Mouse (Mus musculus) testis, adult 2 months (tissue): ENCODE data around the gene Grm1. TPM values are rescaled to one million over a fixed set of nuclear protein-coding genes. Genes with fewer than 3 reads are reported as not detected.

Source experiments
- H3K27ac ChIP-seq: fragments of 200-500 bp; 2 replicates; pipeline ENCODE4 v1.5.1; 2012; ENCODE audit warnings: low read depth, low read length; ENCODE audit not compliant: control insufficient read depth, insufficient read depth
- H3K27me3 ChIP-seq: fragments of 200-500 bp; 2 replicates; pipeline ENCODE4 v1.6.1; 2012; ENCODE audit warnings: mild to moderate bottlenecking, low read length, moderate library complexity; ENCODE audit not compliant: control insufficient read depth, insufficient read depth
- H3K36me3 ChIP-seq: fragments of 200-500 bp; 2 replicates; pipeline ENCODE4 v1.6.1; 2012; ENCODE audit warnings: mild to moderate bottlenecking, low read length; ENCODE audit not compliant: control insufficient read depth, insufficient read depth
- H3K4me1 ChIP-seq: fragments of 200-500 bp; 2 replicates; pipeline ENCODE4 v1.6.1; 2012; ENCODE audit warnings: low read length; ENCODE audit not compliant: control insufficient read depth, insufficient read depth
- H3K4me3 ChIP-seq: fragments of 200-500 bp; 2 replicates; pipeline ENCODE4 v1.5.1; 2012; ENCODE audit warnings: low read depth, mild to moderate bottlenecking, low read length, moderate library complexity, mixed read lengths; ENCODE audit not compliant: control insufficient read depth
- CTCF ChIP-seq: fragments of 200-500 bp; IDR thresholded peaks from 2 replicates; pipeline ENCODE4 v1.5.1; 2012; ENCODE audit warnings: low read depth, mild to moderate bottlenecking, inconsistent platforms, low read length, moderate library complexity; ENCODE audit not compliant: control insufficient read depth, insufficient read depth, insufficient replicate concordance
- POLR2A ChIP-seq: fragments of 200-500 bp; IDR thresholded peaks from 2 replicates; pipeline ENCODE4 v1.6.1; 2012; ENCODE audit warnings: low read depth, mild to moderate bottlenecking, inconsistent platforms, low read length, moderate library complexity; ENCODE audit not compliant: control insufficient read depth
- polyA plus RNA-seq: library from polyadenylated mRNA; depleted of rRNA; stranded (reverse); fragments of >200 nt; gene quantifications from 2 replicates; pipeline ENCODE4 v1.2.3, GENCODE M21; 2012

The Grm1 gene
- polyA plus RNA-seq, 1 experiment = 14.4 TPM

DNA sequence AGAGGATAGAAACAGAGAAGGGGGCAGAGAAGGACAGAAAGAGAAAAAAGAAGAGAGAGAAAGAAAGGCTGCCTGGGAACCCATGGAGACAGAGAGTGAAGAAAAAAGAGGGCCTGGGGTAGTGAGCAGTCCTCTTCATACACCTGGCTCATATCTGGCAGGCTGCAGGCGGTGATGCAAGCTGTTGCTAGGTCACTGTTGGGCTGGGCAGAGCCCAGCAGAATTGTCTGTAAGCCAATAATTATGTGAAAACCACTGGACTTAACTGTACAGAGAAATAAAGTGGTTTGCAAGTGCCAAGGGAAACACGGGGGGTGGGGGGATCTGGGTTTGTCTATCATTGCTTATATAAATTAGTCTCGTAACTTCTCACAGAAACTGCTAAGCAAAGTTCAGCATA is 297.0 kb downstream of the Grm1 start:
- no peak overlapping the region for H3K4me3 ChIP-seq
- no peak overlapping the region for H3K27ac ChIP-seq
- no peaks in the 10 kb centered on the region for H3K4me1 ChIP-seq
- H3K36me3 ChIP-seq = no peaks in the 10 kb centered on the region
- no peak for TF ChIP-seq CTCF
- TF ChIP-seq POLR2A = no peak
- H3K27me3 ChIP-seq = no peaks in the 10 kb centered on the region

DNA sequence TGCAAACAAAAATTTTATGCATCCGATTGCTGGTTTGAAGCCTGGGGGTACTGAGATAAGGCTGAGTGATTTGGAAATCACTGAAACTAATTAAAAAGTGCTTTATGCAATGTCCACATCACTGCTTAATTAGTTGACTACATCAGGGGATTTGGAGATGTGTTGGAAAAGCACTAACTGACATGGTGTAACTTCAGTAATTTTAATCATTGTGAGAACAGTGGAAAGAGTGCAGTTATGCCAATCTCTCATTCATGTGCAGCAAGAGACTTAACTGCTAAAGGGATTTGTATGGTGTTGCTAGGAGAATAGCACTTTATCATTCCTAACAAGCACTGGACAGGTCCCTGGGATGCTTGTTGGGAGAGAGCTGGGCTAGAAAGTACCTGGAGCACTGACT is 307.3 kb downstream of the Grm1 start:
- no peaks in the 10 kb centered on the region for H3K27me3 ChIP-seq
- H3K27ac ChIP-seq = no peak overlapping the region
- H3K36me3 ChIP-seq = no peaks in the 10 kb centered on the region
- H3K4me3 ChIP-seq = no peak overlapping the region
- TF ChIP-seq CTCF (no peak), POLR2A (no peak)
- no peaks in the 10 kb centered on the region for H3K4me1 ChIP-seq

DNA sequence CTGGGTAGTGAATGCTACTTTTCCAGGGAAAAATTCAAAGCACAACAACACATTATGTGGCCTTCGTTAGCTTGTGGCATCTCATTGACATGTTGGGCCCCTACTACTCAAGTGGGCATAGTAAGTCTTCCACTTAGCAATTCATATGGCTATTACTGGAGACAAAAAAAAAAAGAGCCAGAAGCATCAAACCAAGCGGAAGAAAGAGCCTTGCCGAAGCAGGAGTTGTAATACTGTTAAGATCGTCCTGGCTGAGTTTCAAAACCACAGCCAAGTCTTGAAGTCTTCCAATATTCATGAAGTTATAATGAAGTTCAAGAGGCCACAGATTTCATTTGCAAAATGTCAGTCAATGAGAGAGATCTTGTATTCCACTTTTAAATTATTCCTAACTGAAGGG is 319.1 kb downstream of the Grm1 start:
- TF ChIP-seq POLR2A = no peak
- no peak for TF ChIP-seq CTCF
- Histone ChIP-seq H3K4me3 (no peak overlapping the region), H3K36me3 (no peaks in the 10 kb centered on the region), H3K27me3 (no peaks in the 10 kb centered on the region), H3K4me1 (no peaks in the 10 kb centered on the region), H3K27ac (no peak overlapping the region)

DNA sequence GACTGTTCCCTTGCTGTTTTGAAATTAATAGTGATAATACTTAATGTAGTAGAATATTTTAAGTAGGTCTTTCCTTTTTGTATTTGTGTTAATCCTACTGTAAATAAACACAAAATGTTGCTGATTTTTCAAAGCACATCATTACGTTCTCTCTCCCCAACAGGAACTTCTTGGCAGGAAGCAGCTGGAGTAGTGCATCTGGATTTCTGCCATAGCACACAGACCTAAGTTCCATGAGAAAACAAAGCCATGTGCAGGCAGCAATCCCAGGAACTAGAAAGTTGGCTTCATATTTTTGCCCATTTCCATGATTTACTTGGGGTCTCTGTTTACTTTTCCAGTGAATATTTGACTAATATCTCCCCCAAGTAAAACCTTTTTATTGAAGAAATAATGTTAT is 320.9 kb downstream of the Grm1 start:
- Histone ChIP-seq H3K4me1 (no peaks in the 10 kb centered on the region), H3K27ac (no peak overlapping the region), H3K4me3 (no peak overlapping the region), H3K27me3 (no peaks in the 10 kb centered on the region), H3K36me3 (no peaks in the 10 kb centered on the region)
- TF ChIP-seq POLR2A (no peak), CTCF (no peak)

DNA sequence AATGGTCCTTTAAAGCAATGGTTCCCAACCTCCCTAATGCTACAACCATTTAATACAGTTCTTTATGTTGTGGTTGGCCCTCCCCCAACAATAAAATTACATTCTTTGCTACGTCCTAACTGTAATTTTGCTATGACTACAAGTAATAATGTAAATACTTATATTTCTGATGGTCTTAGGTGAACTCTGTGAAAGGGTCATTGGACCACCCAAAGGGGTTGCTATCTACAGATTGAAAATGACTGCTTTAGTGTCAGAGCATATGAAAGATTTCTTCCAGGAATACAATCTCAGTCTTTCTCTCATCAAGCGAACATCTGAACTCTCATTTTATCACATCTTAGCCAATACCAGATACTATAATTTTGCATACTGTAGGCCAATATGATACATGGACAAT is 321.4 kb downstream of the Grm1 start:
- TF ChIP-seq CTCF (no peak), POLR2A (no peak)
- H3K4me3 ChIP-seq = no peak overlapping the region
- H3K27me3 ChIP-seq = no peaks in the 10 kb centered on the region
- no peak overlapping the region for H3K27ac ChIP-seq
- no peaks in the 10 kb centered on the region for H3K36me3 ChIP-seq
- H3K4me1 ChIP-seq = no peaks in the 10 kb centered on the region

DNA sequence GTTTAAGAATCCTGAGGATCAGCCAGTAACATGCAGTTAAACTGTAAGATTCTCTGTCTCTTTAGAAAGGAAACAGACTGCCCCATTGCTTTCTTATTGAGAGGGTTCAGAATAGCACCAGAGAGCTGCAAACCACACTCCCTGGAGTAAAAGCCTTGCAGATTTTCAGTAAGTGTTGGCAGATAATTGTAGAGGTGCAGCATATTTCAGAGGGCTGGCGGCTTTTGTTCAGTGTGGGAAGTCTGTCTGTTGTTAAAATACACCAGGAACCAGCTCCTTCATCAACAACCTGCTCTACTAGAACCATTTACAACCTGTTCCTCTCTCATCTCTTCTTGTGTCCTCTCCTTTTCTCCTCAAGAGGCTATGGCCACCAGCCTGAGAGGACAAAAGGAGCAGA is 331.1 kb downstream of the Grm1 start:
- H3K27ac ChIP-seq = peak overlapping the region; percentile 82
- no peaks in the 10 kb centered on the region for H3K36me3 ChIP-seq
- H3K4me1 ChIP-seq = no peaks in the 10 kb centered on the region
- H3K4me3 ChIP-seq = peak overlapping the region; percentile 48
- TF ChIP-seq CTCF (no peak), POLR2A (no peak)
- H3K27me3 ChIP-seq = no peaks in the 10 kb centered on the region

DNA sequence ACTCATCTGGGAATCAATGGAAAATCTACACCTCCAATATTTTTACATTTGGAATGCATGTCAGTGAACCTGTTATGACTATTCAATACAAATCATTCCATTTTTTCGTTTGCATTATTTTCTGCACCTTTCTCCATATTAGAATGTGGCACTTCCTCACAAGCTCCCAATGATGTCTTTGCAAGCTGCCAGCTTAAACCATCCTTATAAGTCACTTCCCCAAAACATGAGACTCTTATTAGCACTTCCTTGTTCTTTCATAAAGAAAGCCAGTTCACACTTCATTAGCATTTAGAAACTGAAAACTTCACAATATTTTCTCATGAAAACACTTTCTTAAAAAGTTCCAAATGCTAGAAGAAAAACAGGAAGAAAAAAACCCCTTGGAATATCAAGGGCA is 338.1 kb downstream of the Grm1 start:
- no peak overlapping the region for H3K27ac ChIP-seq
- H3K27me3 ChIP-seq = no peaks in the 10 kb centered on the region
- no peaks in the 10 kb centered on the region for H3K36me3 ChIP-seq
- H3K4me3 ChIP-seq = no peak overlapping the region
- H3K4me1 ChIP-seq = no peaks in the 10 kb centered on the region
- TF ChIP-seq CTCF (no peak), POLR2A (no peak)

DNA sequence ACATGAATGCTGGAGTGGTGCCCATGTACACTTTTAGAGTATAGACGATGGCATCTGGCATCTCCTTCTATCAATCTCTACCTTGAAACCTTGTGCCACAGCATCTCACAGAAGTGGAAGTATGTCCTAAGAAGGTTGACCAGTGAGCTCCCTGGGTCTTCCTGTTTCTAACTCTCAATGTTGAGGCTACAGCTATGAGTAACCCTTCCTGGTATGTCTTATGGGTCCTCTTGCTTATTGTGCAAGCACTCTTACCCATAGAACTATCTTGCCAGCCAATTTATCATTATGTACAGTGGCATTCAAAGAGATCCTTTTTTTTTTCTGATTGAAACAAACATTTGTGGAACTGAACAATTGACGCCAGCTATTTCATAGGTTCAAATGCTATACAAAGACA is 340.0 kb downstream of the Grm1 start:
- Histone ChIP-seq H3K36me3 (no peaks in the 10 kb centered on the region), H3K27ac (no peak overlapping the region), H3K4me3 (no peak overlapping the region), H3K27me3 (no peaks in the 10 kb centered on the region), H3K4me1 (no peaks in the 10 kb centered on the region)
- no peak for TF ChIP-seq POLR2A
- TF ChIP-seq CTCF = no peak
